Mouse (Mus musculus): ENCODE measurements around the gene Cip2a. TPM values are rescaled to one million over a fixed set of nuclear protein-coding genes. Genes with fewer than 3 reads are reported as not detected.

Cip2a gene
- 16.9 and 19.1 TPM in 2 replicates for polyA plus RNA-seq (2015; fragmentation: Nextera tagmentation; extraction: Ambion mirVana)

GRCm38 (mm10) chr16:48993559-48994342 is at the start of gene Cip2a, which contains the start of gene Dzip3:
Gene Cip2a, plus strand, starts transcription at chr16:48994185.
Gene Dzip3, minus strand, starts transcription at chr16:48994165.

GRCm38 (mm10) chr16:49057186-49057585 is 63.2 kb downstream of the Cip2a start, which contains the start of gene Myh15:
Gene Myh15, plus strand, starts transcription at chr16:49057486.

Other genes with a start within 250 kb of the Cip2a start
- 0.06 and 0.08 TPM in 2 replicates for gene Trat1, start 222.2 kb upstream of the Cip2a start, polyA plus RNA-seq (2015; fragmentation: Nextera tagmentation; extraction: Ambion mirVana)
- not detected in 2 replicates for gene Retnlb, start 177.3 kb upstream of the Cip2a start, polyA plus RNA-seq (2015; fragmentation: Nextera tagmentation; extraction: Ambion mirVana)
- gene Retnla, start 151.6 kb upstream of the Cip2a start, polyA plus RNA-seq (2015; fragmentation: Nextera tagmentation; extraction: Ambion mirVana) = not detected in 2 replicates
- 1,207 and 1,458 TPM in 2 replicates for gene Retnlg, start 121.6 kb upstream of the Cip2a start, polyA plus RNA-seq (2015; fragmentation: Nextera tagmentation; extraction: Ambion mirVana)
- 7.1 and 7.5 TPM in 2 replicates for gene Dzip3, start within 50 bp of the Cip2a start, polyA plus RNA-seq (2015; fragmentation: Nextera tagmentation; extraction: Ambion mirVana)
- gene Myh15, start 63.3 kb downstream of the Cip2a start, polyA plus RNA-seq (2015; fragmentation: Nextera tagmentation; extraction: Ambion mirVana) = 0.01 TPM in 1 of 2 replicates, not detected in the other